In genomic region chr7:53117666-53118065, GRCm38 (mm10) we compare ENCODE assay signal across 16 mouse cellular contexts.
"Had no signal": no experiment of that assay in that cellular context is flagged by ENCODE, and none has a peak within 500 bp of the region (broad histone marks: within the 10 kb centered on the region; RNA-seq: fewer than 3 reads in every experiment).

No protein-coding gene starts in this region.

- H3K4me3 ChIP-seq: neural tube, embryonic 12.5 days; neural tube, embryonic 13.5 days; neural tube, embryonic 15.5 days; stomach, embryonic 15.5 days had no signal

- H3K27me3 ChIP-seq: neural tube, embryonic 12.5 days; neural tube, embryonic 13.5 days; neural tube, embryonic 15.5 days; stomach, embryonic 15.5 days had no signal

- H3K27ac ChIP-seq: neural tube, embryonic 12.5 days; neural tube, embryonic 13.5 days; neural tube, embryonic 15.5 days; stomach, embryonic 15.5 days had no signal

- H3K4me1 ChIP-seq: neural tube, embryonic 12.5 days; neural tube, embryonic 13.5 days; neural tube, embryonic 15.5 days; stomach, embryonic 15.5 days had no signal

- H3K9ac ChIP-seq: neural tube, embryonic 12.5 days; neural tube, embryonic 13.5 days; neural tube, embryonic 15.5 days; stomach, embryonic 15.5 days had no signal

- H3K36me3 ChIP-seq: neural tube, embryonic 12.5 days; neural tube, embryonic 13.5 days; neural tube, embryonic 15.5 days; stomach, embryonic 15.5 days had no signal

- H3K9me3 ChIP-seq: neural tube, embryonic 12.5 days; neural tube, embryonic 13.5 days; neural tube, embryonic 15.5 days; stomach, embryonic 15.5 days had no signal

- H3K4me2 ChIP-seq: neural tube, embryonic 12.5 days; neural tube, embryonic 13.5 days; neural tube, embryonic 15.5 days; stomach, embryonic 15.5 days had no signal

- DNase-seq: retina, postnatal 1 day; right cerebral cortex, adult 18-20 months; right cerebral cortex, postnatal 14 days; right cerebral cortex, postnatal 25 days; right cerebral cortex, postnatal 4 days; spleen, adult 18-20 months; thymus, adult 18-20 months; thymus, adult 2 months; thymus, postnatal 14 days; thymus, postnatal 25 days; thymus, postnatal 36 days; thymus, postnatal 4 days had no signal
